Mouse (Mus musculus) C2C12 (cell line): ENCODE data around the gene Rnf7.

Experiments
- CTCF ChIP-seq: IDR thresholded peaks from one replicate; pipeline ENCODE4 v1.5.1; 2011; ENCODE audit not compliant: control insufficient read depth, insufficient read depth, insufficient read length
- MAX ChIP-seq: IDR thresholded peaks from one replicate; pipeline ENCODE4 v1.6.1; 2011; ENCODE audit warnings: mild to moderate bottlenecking, control low read depth

GRCm38 (mm10) chr9:96502856-96503610, 24.6 kb upstream of the Rnf7 start:
- no peak for TF ChIP-seq MAX
- TF ChIP-seq CTCF: no peak
